Mouse (Mus musculus) ES-E14 (cell line): ENCODE data around the gene Rnft2.

Experiments
- CHD2 ChIP-seq: IDR thresholded peaks from 2 replicates; pipeline ENCODE4 v1.6.1; 2014; ENCODE audit warnings: mild to moderate bottlenecking, low read depth, low read length, inconsistent platforms
- HCFC1 ChIP-seq: IDR thresholded peaks from 2 replicates; pipeline ENCODE4 v1.6.1; 2012; ENCODE audit warnings: low read length, inconsistent platforms, borderline replicate concordance; ENCODE audit not compliant: insufficient read depth
- MAFK ChIP-seq: IDR thresholded peaks from 2 replicates; pipeline ENCODE4 v1.6.1; 2014; ENCODE audit warnings: mild to moderate bottlenecking, low read depth, low read length, inconsistent platforms; ENCODE audit not compliant: insufficient read depth
- ZC3H11A ChIP-seq: IDR thresholded peaks from 2 replicates; pipeline ENCODE4 v1.6.1; 2012; ENCODE audit warnings: low read depth, mild to moderate bottlenecking, inconsistent platforms, low read length, borderline replicate concordance
- ZNF384 ChIP-seq: IDR thresholded peaks from 2 replicates; pipeline ENCODE4 v1.6.1; 2012; ENCODE audit warnings: low read depth, low read length, inconsistent platforms

DNA sequence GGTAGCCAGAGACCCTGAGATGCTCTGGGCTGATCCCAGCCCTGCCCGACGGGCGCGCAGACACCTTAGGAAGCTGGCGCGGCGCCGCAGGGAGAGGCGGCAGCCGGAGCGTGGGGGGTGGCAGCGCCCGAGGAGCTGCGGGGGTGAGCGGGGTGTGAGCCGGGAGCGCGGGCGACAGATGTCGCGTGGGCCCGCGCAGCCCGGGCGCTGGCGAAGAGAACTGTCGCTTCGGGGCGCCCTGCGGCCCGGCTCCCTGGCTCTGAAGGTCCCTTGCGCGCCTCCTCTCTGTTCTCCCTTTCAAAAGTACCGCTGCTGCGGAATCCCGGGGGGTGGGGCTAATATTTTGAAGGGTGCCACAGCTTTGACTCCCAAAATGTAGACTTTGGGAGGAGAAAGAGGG, 73.3 kb downstream of the Rnft2 start:
- TF ChIP-seq HCFC1 (no peak), ZC3H11A (no peak), ZNF384 (no peak), CHD2 (no peak), MAFK (no peak)
